Mouse (Mus musculus) erythroblast, embryonic 14.5 days (primary cell): ENCODE data around the gene Cnih3.

Source experiments
- GATA1 ChIP-seq: IDR thresholded peaks from 2 replicates; pipeline ENCODE4 v1.6.1; 2012; ENCODE audit warnings: low read length, inconsistent platforms, mixed read lengths
- TAL1 ChIP-seq: IDR thresholded peaks from 3 replicates; pipeline ENCODE4 v1.6.1; 2012; ENCODE audit warnings: low read length, inconsistent platforms, mixed read lengths

GRCm38 (mm10) chr1:181469415-181469814 lies 117.0 kb downstream of the Cnih3 start:
- no peak for TF ChIP-seq GATA1
- TF ChIP-seq TAL1, result no peak
